Mouse (Mus musculus): ENCODE results near the gene Nos3. TPM values are rescaled to one million over a fixed set of nuclear protein-coding genes. Genes with fewer than 3 reads are reported as not detected.
A peak's percentile ranks its signal among the peaks of the same experiment; 100 is the strongest.

The Nos3 gene
- polyA plus RNA-seq, 1 experiment, result not detected

DNA sequence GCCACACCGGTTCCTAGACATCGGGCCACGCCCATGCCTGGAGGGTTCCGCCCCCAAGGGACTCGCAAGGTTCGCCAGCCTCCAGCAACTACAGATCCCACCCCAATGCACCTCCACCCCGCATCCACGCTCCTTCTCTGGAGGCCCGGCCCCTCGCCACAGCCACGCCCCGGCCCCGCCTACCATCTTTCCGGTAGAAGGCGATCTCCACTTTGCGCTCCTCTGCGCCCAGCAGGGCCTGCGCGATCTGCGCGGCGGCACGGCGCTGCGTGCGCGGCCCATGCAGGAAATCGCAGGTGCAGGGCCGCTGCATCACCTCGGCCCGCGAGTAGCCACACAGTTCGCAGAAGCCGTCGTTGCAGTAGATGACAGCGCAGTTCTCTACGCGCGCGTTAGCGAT lies 16.5 kb upstream of the Nos3 start:
- H3K4me1 ChIP-seq (ENCODE audit: control insufficient read depth, insufficient read depth, low read length), result no peaks in the 10 kb centered on the region; the same call in 1 of the 2 replicates
- WGBS, result under 1% methylated on average over 41 of the region's 41 CpGs
- H3K27ac ChIP-seq (ENCODE audit: control insufficient read depth, insufficient read depth, low read depth, low read length, poor library complexity), result no peak overlapping the region
- TF ChIP-seq CTCF (IDR thresholded peaks at IDR 0.05; ENCODE audit: control insufficient read depth, insufficient read depth, low read length), result no peak
- peak; percentile 35; the same call in 1 of the 2 replicates for TF ChIP-seq POLR2A (IDR thresholded peaks at IDR 0.05; ENCODE audit: borderline replicate concordance, control insufficient read depth, low read depth, low read length)
- H3K4me3 ChIP-seq (replicated peaks; ENCODE audit: control insufficient read depth, low read depth, low read length), result peak overlapping the region; percentile 49

DNA sequence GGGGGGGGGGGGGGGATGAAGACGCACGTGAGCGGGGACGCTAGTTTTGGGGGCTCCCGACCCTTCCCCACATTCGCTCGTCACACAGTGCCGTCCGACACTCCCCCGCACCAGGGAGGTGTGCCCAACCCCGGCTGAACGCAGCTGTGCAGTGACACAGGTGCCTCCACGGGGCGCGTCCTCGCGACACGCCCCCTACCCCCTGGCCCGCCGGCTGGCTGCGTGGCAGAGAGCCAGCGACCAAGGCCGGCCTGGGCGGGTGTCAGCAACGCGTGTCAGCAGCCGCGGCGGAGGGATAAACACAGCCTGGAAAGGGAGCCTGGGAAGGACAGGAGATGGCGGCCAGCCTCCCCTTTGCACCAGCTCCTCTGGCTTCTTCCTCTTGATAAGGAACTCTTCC lies 16.1 kb upstream of the Nos3 start:
- TF ChIP-seq POLR2A (IDR thresholded peaks at IDR 0.05; ENCODE audit: borderline replicate concordance, control insufficient read depth, low read depth, low read length), result no peak
- no peak for TF ChIP-seq CTCF (IDR thresholded peaks at IDR 0.05; ENCODE audit: control insufficient read depth, insufficient read depth, low read length)
- Histone ChIP-seq H3K4me1 (ENCODE audit: control insufficient read depth, insufficient read depth, low read length) (no peaks in the 10 kb centered on the region; the same call in 1 of the 2 replicates), H3K27ac (ENCODE audit: control insufficient read depth, insufficient read depth, low read depth, low read length, poor library complexity) (no peak overlapping the region; the same call in 1 of the 2 replicates), H3K4me3 (replicated peaks; ENCODE audit: control insufficient read depth, low read depth, low read length) (no peak overlapping the region)
- WGBS, result under 1% methylated on average over 30 of the region's 30 CpGs

DNA sequence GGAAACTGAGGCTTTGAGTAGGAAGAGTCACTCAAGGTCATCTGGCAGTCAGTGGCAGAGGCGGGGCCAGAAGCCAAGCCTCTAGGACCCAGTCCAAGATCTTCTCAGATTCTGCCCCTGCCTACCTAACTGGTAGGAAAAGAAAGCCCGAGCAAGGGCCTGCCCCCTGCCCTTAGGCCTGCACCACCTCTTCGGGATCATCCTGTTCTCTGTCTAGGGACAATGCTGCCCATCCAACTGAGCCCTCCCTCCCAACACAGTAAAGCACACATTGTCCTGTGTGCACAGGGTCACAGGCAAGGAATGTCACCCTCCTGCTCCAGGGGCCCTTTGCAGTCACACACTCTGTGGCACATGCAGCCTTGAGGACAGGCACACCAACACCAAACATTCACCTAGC lies 14.5 kb upstream of the Nos3 start:
- TF ChIP-seq POLR2A (IDR thresholded peaks at IDR 0.05; ENCODE audit: borderline replicate concordance, control insufficient read depth, low read depth, low read length) (no peak), CTCF (IDR thresholded peaks at IDR 0.05; ENCODE audit: control insufficient read depth, insufficient read depth, low read length) (no peak)
- WGBS, result 65% methylated on average over 3 of the region's 3 CpGs
- no peak overlapping the region for H3K27ac ChIP-seq (ENCODE audit: control insufficient read depth, insufficient read depth, low read depth, low read length, poor library complexity)
- no peaks in the 10 kb centered on the region; the same call in 1 of the 2 replicates for H3K4me1 ChIP-seq (ENCODE audit: control insufficient read depth, insufficient read depth, low read length)
- H3K4me3 ChIP-seq (replicated peaks; ENCODE audit: control insufficient read depth, low read depth, low read length), result no peak overlapping the region

- H3K4me1 ChIP-seq (ENCODE audit: control insufficient read depth, insufficient read depth, low read length), result no peaks in the 10 kb centered on the region; the same call in 1 of the 2 replicates
- TF ChIP-seq POLR2A (IDR thresholded peaks at IDR 0.05; ENCODE audit: borderline replicate concordance, control insufficient read depth, low read depth, low read length) (no peak), CTCF (IDR thresholded peaks at IDR 0.05; ENCODE audit: control insufficient read depth, insufficient read depth, low read length) (no peak)
Observed at GRCm38 (mm10) chr5:24350531-24351250, 13.9 kb upstream of the Nos3 start.

GRCm38 (mm10) chr5:24351278-24351677 lies 13.3 kb upstream of the Nos3 start, which contains the start of gene Kcnh2:
Kcnh2 (minus strand) TSS chr5:24351604.
- H3K4me3 ChIP-seq (replicated peaks; ENCODE audit: control insufficient read depth, low read depth, low read length), result no peak within 1 kb of the TSS
- no peak for TF ChIP-seq POLR2A (IDR thresholded peaks at IDR 0.05; ENCODE audit: borderline replicate concordance, control insufficient read depth, low read depth, low read length)
- TF ChIP-seq CTCF (IDR thresholded peaks at IDR 0.05; ENCODE audit: control insufficient read depth, insufficient read depth, low read length), result no peak
- WGBS, result under 1% methylated on average over 37 of the region's 53 CpGs
- H3K4me1 ChIP-seq (ENCODE audit: control insufficient read depth, insufficient read depth, low read length), result no peaks in the 10 kb centered on the region; the same call in 1 of the 2 replicates
- no peak within 1 kb of the TSS for H3K27ac ChIP-seq (ENCODE audit: control insufficient read depth, insufficient read depth, low read depth, low read length, poor library complexity)

More at GRCm38 (mm10) chr5:24350531-24351250, 13.9 kb upstream of the Nos3 start:
- WGBS, result 52% methylated on average over 15 of the region's 15 CpGs
- Histone ChIP-seq H3K4me3 (replicated peaks; ENCODE audit: control insufficient read depth, low read depth, low read length) (no peak overlapping the region), H3K27ac (ENCODE audit: control insufficient read depth, insufficient read depth, low read depth, low read length, poor library complexity) (no peak overlapping the region)

GRCm38 (mm10) chr5:24351701-24352171 lies 12.9 kb upstream of the Nos3 start:
- TF ChIP-seq POLR2A (IDR thresholded peaks at IDR 0.05; ENCODE audit: borderline replicate concordance, control insufficient read depth, low read depth, low read length), result no peak
- TF ChIP-seq CTCF (IDR thresholded peaks at IDR 0.05; ENCODE audit: control insufficient read depth, insufficient read depth, low read length), result no peak
- H3K27ac ChIP-seq (ENCODE audit: control insufficient read depth, insufficient read depth, low read depth, low read length, poor library complexity), result no peak overlapping the region
- 2% methylated on average over 41 of the region's 41 CpGs for WGBS
- H3K4me1 ChIP-seq (ENCODE audit: control insufficient read depth, insufficient read depth, low read length), result no peaks in the 10 kb centered on the region; the same call in 1 of the 2 replicates
- no peak overlapping the region for H3K4me3 ChIP-seq (replicated peaks; ENCODE audit: control insufficient read depth, low read depth, low read length)

GRCm38 (mm10) chr5:24352251-24352859 lies 12.3 kb upstream of the Nos3 start:
- no peaks in the 10 kb centered on the region; the same call in 1 of the 2 replicates for H3K4me1 ChIP-seq (ENCODE audit: control insufficient read depth, insufficient read depth, low read length)
- no peak overlapping the region for H3K27ac ChIP-seq (ENCODE audit: control insufficient read depth, insufficient read depth, low read depth, low read length, poor library complexity)
- no peak overlapping the region for H3K4me3 ChIP-seq (replicated peaks; ENCODE audit: control insufficient read depth, low read depth, low read length)
- WGBS, result 21% methylated on average over 24 of the region's 24 CpGs
- no peak for TF ChIP-seq CTCF (IDR thresholded peaks at IDR 0.05; ENCODE audit: control insufficient read depth, insufficient read depth, low read length)
- no peak for TF ChIP-seq POLR2A (IDR thresholded peaks at IDR 0.05; ENCODE audit: borderline replicate concordance, control insufficient read depth, low read depth, low read length)

- TF ChIP-seq CTCF (IDR thresholded peaks at IDR 0.05; ENCODE audit: control insufficient read depth, insufficient read depth, low read length), result no peak
- TF ChIP-seq POLR2A (IDR thresholded peaks at IDR 0.05; ENCODE audit: borderline replicate concordance, control insufficient read depth, low read depth, low read length), result no peak
- Histone ChIP-seq H3K4me1 (ENCODE audit: control insufficient read depth, insufficient read depth, low read length) (no peaks in the 10 kb centered on the region; the same call in 1 of the 2 replicates), H3K4me3 (replicated peaks; ENCODE audit: control insufficient read depth, low read depth, low read length) (no peak overlapping the region), H3K27ac (ENCODE audit: control insufficient read depth, insufficient read depth, low read depth, low read length, poor library complexity) (no peak overlapping the region)
- WGBS, result 55% methylated on average over 4 of the region's 4 CpGs
Observed at GRCm38 (mm10) chr5:24353327-24353726, 11.3 kb upstream of the Nos3 start.
